Mouse (Mus musculus) testis, adult 2 months (tissue): Measurements from ENCODE around the gene Arid5b. TPM values are rescaled to one million over a fixed set of nuclear protein-coding genes. Genes with fewer than 3 reads are reported as not detected.
A peak's percentile ranks its signal among the peaks of the same experiment; 100 is the strongest.

Experiments
- H3K27ac ChIP-seq: fragments of 200-500 bp; 2 replicates; pipeline ENCODE4 v1.5.1; 2012; ENCODE audit warnings: low read depth, low read length; ENCODE audit not compliant: control insufficient read depth, insufficient read depth
- H3K27me3 ChIP-seq: fragments of 200-500 bp; 2 replicates; pipeline ENCODE4 v1.6.1; 2012; ENCODE audit warnings: mild to moderate bottlenecking, low read length, moderate library complexity; ENCODE audit not compliant: control insufficient read depth, insufficient read depth
- H3K36me3 ChIP-seq: fragments of 200-500 bp; 2 replicates; pipeline ENCODE4 v1.6.1; 2012; ENCODE audit warnings: mild to moderate bottlenecking, low read length; ENCODE audit not compliant: control insufficient read depth, insufficient read depth
- H3K4me1 ChIP-seq: fragments of 200-500 bp; 2 replicates; pipeline ENCODE4 v1.6.1; 2012; ENCODE audit warnings: low read length; ENCODE audit not compliant: control insufficient read depth, insufficient read depth
- H3K4me3 ChIP-seq: fragments of 200-500 bp; 2 replicates; pipeline ENCODE4 v1.5.1; 2012; ENCODE audit warnings: low read depth, mild to moderate bottlenecking, low read length, moderate library complexity, mixed read lengths; ENCODE audit not compliant: control insufficient read depth
- CTCF ChIP-seq: fragments of 200-500 bp; IDR thresholded peaks from 2 replicates; pipeline ENCODE4 v1.5.1; 2012; ENCODE audit warnings: low read depth, mild to moderate bottlenecking, inconsistent platforms, low read length, moderate library complexity; ENCODE audit not compliant: control insufficient read depth, insufficient read depth, insufficient replicate concordance
- POLR2A ChIP-seq: fragments of 200-500 bp; IDR thresholded peaks from 2 replicates; pipeline ENCODE4 v1.6.1; 2012; ENCODE audit warnings: low read depth, mild to moderate bottlenecking, inconsistent platforms, low read length, moderate library complexity; ENCODE audit not compliant: control insufficient read depth
- polyA plus RNA-seq: library from polyadenylated mRNA; depleted of rRNA; stranded (reverse); fragments of >200 nt; gene quantifications from 2 replicates; pipeline ENCODE4 v1.2.3, GENCODE M21; 2012

Gene Arid5b
- polyA plus RNA-seq, 1 experiment, result 4.9 TPM

- H3K4me1 ChIP-seq, result 0 out of 2 replicates have a peak, but pooled peaks cover 2% of the 10 kb centered on the region
- TF ChIP-seq POLR2A (no peak), CTCF (no peak)
- H3K27ac ChIP-seq, result no peak overlapping the region
- H3K27me3 ChIP-seq, result no peaks in the 10 kb centered on the region
- H3K36me3 ChIP-seq, result no peaks in the 10 kb centered on the region
- H3K4me3 ChIP-seq, result no peak overlapping the region
These were observed 163.6 kb downstream of the Arid5b start for GRCm38 (mm10) chr10:68114955-68115354.

DNA sequence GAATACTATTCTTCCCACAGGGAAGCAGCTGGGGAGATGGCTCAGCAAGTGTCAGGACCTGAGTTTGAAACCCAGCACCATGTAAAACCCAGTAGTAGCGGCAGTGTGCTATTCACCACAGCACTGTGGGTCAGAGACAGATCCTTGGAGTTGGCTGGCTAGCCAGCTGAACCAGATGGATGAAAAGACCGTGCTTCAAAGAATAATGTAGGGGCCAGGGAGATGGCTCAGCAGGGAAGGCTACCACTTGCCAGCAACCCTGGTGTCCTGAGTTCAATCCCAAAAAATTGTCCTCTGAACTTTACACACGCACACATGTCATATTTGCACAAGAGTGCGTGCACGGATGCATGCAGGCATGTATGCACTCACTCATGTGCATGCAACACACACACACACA is 164.9 kb downstream of the Arid5b start:
- no peak overlapping the region for H3K4me3 ChIP-seq
- H3K27ac ChIP-seq, result peak overlapping the region; percentile 49; the same call in 1 of the 2 replicates
- no peaks in the 10 kb centered on the region for H3K36me3 ChIP-seq
- 0 out of 2 replicates have a peak, but pooled peaks cover 2% of the 10 kb centered on the region for H3K4me1 ChIP-seq
- no peaks in the 10 kb centered on the region for H3K27me3 ChIP-seq
- no peak for TF ChIP-seq CTCF
- TF ChIP-seq POLR2A, result no peak

- Histone ChIP-seq H3K4me1 (0 out of 2 replicates have a peak, but pooled peaks cover 2% of the 10 kb centered on the region), H3K27me3 (no peaks in the 10 kb centered on the region), H3K27ac (no peak overlapping the region), H3K4me3 (no peak overlapping the region), H3K36me3 (no peaks in the 10 kb centered on the region)
- TF ChIP-seq CTCF (no peak), POLR2A (no peak)
These were observed 165.6 kb downstream of the Arid5b start for GRCm38 (mm10) chr10:68112983-68113382.

GRCm38 (mm10) chr10:68110607-68111006 is 167.9 kb downstream of the Arid5b start:
- no peak overlapping the region; the same call in none of the 2 replicates for H3K27ac ChIP-seq
- no peaks in the 10 kb centered on the region for H3K27me3 ChIP-seq
- H3K4me3 ChIP-seq, result no peak overlapping the region
- TF ChIP-seq POLR2A (no peak), CTCF (no peak)
- H3K36me3 ChIP-seq, result no peaks in the 10 kb centered on the region
- peaks cover 4% of the 10 kb centered on the region; the same call in 1 of the 2 replicates for H3K4me1 ChIP-seq

DNA sequence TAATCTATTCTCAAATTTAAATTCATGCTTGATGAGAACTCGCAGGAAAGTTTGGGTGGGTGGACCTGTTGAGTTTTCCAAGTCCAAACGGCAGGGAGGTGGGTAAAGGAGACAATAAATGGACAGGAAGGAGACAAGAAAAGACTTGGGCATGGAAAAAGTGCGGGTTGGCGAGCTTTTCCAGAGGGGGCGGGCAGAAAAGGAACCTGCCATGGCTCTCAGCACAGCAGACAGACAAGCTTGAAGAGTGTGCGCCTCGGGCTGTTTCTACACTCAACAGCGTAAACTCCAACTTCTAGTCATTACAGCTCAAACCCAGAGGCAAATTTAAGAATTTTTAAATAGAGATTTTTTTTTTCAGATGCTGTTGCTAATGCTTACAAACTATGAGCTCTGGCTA is 168.4 kb downstream of the Arid5b start:
- H3K4me1 ChIP-seq, result peaks cover 4% of the 10 kb centered on the region; the same call in 1 of the 2 replicates
- H3K36me3 ChIP-seq, result no peaks in the 10 kb centered on the region
- TF ChIP-seq POLR2A, result no peak
- no peak for TF ChIP-seq CTCF
- H3K4me3 ChIP-seq, result no peak overlapping the region
- no peaks in the 10 kb centered on the region for H3K27me3 ChIP-seq
- H3K27ac ChIP-seq, result peak overlapping the region; percentile 63

- Histone ChIP-seq H3K27me3 (no peaks in the 10 kb centered on the region), H3K4me1 (peaks cover 4% of the 10 kb centered on the region; the same call in 1 of the 2 replicates)
These were observed 168.9 kb downstream of the Arid5b start for GRCm38 (mm10) chr10:68109651-68110050.

GRCm38 (mm10) chr10:68107716-68108115 is 170.8 kb downstream of the Arid5b start:
- Histone ChIP-seq H3K4me1 (peaks cover 4% of the 10 kb centered on the region; the same call in 1 of the 2 replicates), H3K27ac (peak overlapping the region; percentile 26; the same call in 1 of the 2 replicates)
- TF ChIP-seq POLR2A, result no peak
- no peak for TF ChIP-seq CTCF

More at GRCm38 (mm10) chr10:68109651-68110050, 168.9 kb downstream of the Arid5b start:
- H3K36me3 ChIP-seq, result no peaks in the 10 kb centered on the region
- TF ChIP-seq POLR2A (no peak), CTCF (no peak)
- no peak overlapping the region for H3K27ac ChIP-seq
- no peak overlapping the region for H3K4me3 ChIP-seq

More at GRCm38 (mm10) chr10:68107716-68108115, 170.8 kb downstream of the Arid5b start:
- Histone ChIP-seq H3K27me3 (no peaks in the 10 kb centered on the region), H3K36me3 (no peaks in the 10 kb centered on the region), H3K4me3 (no peak overlapping the region)
